Mouse (Mus musculus) embryonic facial prominence, embryonic 11.5 days (tissue): ENCODE data around the gene Ncoa3. TPM values are rescaled to one million over a fixed set of nuclear protein-coding genes. Genes with fewer than 3 reads are reported as not detected.

Experiments used
- ATAC-seq: fragments of 200-750 bp; cut with Nextera tagmentation; replicated peaks from 2 replicates; pipeline ENCODE4 v1.8.0; 2017; ENCODE audit warnings: low read depth; ENCODE audit not compliant: insufficient number of reproducible peaks, low FRiP score, low TSS enrichment
- DNase-seq: peaks from one replicate; pipeline ENCODE4 v3.0.0-alpha.2; 2015; ENCODE audit warnings: low spot score
- H3K27ac ChIP-seq: fragments of 300-500 bp; sonication (generic); replicated peaks from 2 replicates; pipeline ENCODE4 v1.5.1; 2014; ENCODE audit warnings: mild to moderate bottlenecking, low read depth, low read length, control low read depth
- H3K27me3 ChIP-seq: fragments of 300-500 bp; sonication (generic); 2 replicates; pipeline ENCODE4 v1.6.1; 2014; ENCODE audit warnings: mild to moderate bottlenecking, low read length, moderate library complexity, mixed read lengths; ENCODE audit not compliant: control insufficient read depth, insufficient read depth
- H3K36me3 ChIP-seq: fragments of 300-500 bp; sonication (generic); replicated peaks from 2 replicates; pipeline ENCODE4 v1.6.1; 2014; ENCODE audit warnings: low read depth, mild to moderate bottlenecking, low read length, moderate library complexity, mixed read lengths; ENCODE audit not compliant: control insufficient read depth, insufficient read depth
- H3K4me1 ChIP-seq: fragments of 300-500 bp; sonication (generic); 2 replicates; pipeline ENCODE4 v1.6.1; 2014; ENCODE audit warnings: low read length, mixed read lengths; ENCODE audit not compliant: control insufficient read depth, insufficient read depth
- H3K4me2 ChIP-seq: fragments of 300-500 bp; sonication (generic); 2 replicates; pipeline ENCODE4 v1.6.1; 2014; ENCODE audit warnings: low read depth, mild to moderate bottlenecking, control low read depth, low read length, moderate library complexity
- H3K4me3 ChIP-seq: fragments of 300-500 bp; sonication (generic); 2 replicates; pipeline ENCODE4 v1.5.1; 2014; ENCODE audit warnings: low read depth, low read length, control low read depth
- H3K9ac ChIP-seq: fragments of 300-500 bp; sonication (generic); replicated peaks from 2 replicates; pipeline ENCODE4 v1.6.1; 2014; ENCODE audit warnings: mild to moderate bottlenecking, control low read depth, low read length
- H3K9me3 ChIP-seq: fragments of 300-500 bp; sonication (generic); replicated peaks from 2 replicates; pipeline ENCODE4 v1.6.1; 2016; ENCODE audit warnings: mild to moderate bottlenecking, low read length, inconsistent platforms, mixed read lengths; ENCODE audit not compliant: control insufficient read depth
- WGBS: fragments of 180-500 bp; shearing (Covaris S2); extraction: QIAGEN DNeasy Blood & Tissue Kit; methylation state at CpG from one replicate; pipeline ENCODE4 v1.1.7; 2014; 5-methylcytosine and 5-hydroxymethylcytosine counted together
- polyA plus RNA-seq: library from polyadenylated mRNA; unstranded; fragments of >200 nt; fragmentation: Nextera tagmentation; extraction: Ambion mirVana; gene quantifications from 2 replicates; pipeline ENCODE4 v1.2.1, GENCODE M21; 2014

Ncoa3 gene
- polyA plus RNA-seq, 1 experiment from 2014 or later, result 16.2 TPM

GRCm38 (mm10) chr2:165986921-165987453, 5.4 kb upstream of the Ncoa3 start:
- H3K9ac ChIP-seq, result peak overlapping the region; percentile 46
- peak overlapping the region; percentile 48 for H3K4me2 ChIP-seq
- peak overlapping the region; percentile 31 for H3K4me3 ChIP-seq
- no peak for ATAC-seq
- H3K9me3 ChIP-seq, result no peaks in the 10 kb centered on the region
- no peaks in the 10 kb centered on the region for H3K27me3 ChIP-seq
- 4% methylated on average over 23 of the region's 23 CpGs for WGBS
- peak; percentile 72 for DNase-seq
- H3K27ac ChIP-seq, result peak overlapping the region; percentile 44
- H3K4me1 ChIP-seq, result no peaks in the 10 kb centered on the region
- H3K36me3 ChIP-seq, result no peaks in the 10 kb centered on the region

GRCm38 (mm10) chr2:165993173-165993900, 901 bp downstream of the Ncoa3 start:
- Histone ChIP-seq H3K27me3 (no peaks in the 10 kb centered on the region), H3K36me3 (no peaks in the 10 kb centered on the region), H3K9me3 (no peaks in the 10 kb centered on the region), H3K4me2 (peak overlapping the region; percentile 90), H3K4me3 (peak overlapping the region; percentile 96), H3K9ac (peak overlapping the region; percentile 92), H3K4me1 (peaks cover 4% of the 10 kb centered on the region; the same call in 1 of the 2 replicates), H3K27ac (0 out of 2 replicates have a peak overlapping the region, but pooled peaks have one; percentile 67)
- ATAC-seq, result peak; percentile 73
- 4% methylated on average over 33 of the region's 35 CpGs for WGBS
- DNase-seq, result peak; percentile 28

- H3K4me3 ChIP-seq, result no peak overlapping the region
- ATAC-seq (no peak), DNase-seq (no peak)
- peaks cover 4% of the 10 kb centered on the region; the same call in 1 of the 2 replicates for H3K4me1 ChIP-seq
- whole genome bisulfite sequencing, result 90% methylated on average over 4 of the region's 4 CpGs
- H3K4me2 ChIP-seq, result no peak overlapping the region
- H3K36me3 ChIP-seq, result no peaks in the 10 kb centered on the region
- H3K9me3 ChIP-seq, result no peaks in the 10 kb centered on the region
- H3K9ac ChIP-seq, result no peak overlapping the region
- no peak overlapping the region for H3K27ac ChIP-seq
- no peaks in the 10 kb centered on the region for H3K27me3 ChIP-seq
Measured at GRCm38 (mm10) chr2:165994341-165994740, 1.9 kb downstream of the Ncoa3 start.

- no peak for DNase-seq
- Histone ChIP-seq H3K4me1 (peaks cover 10% of the 10 kb centered on the region; the same call in 1 of the 2 replicates), H3K4me2 (no peak overlapping the region), H3K9ac (no peak overlapping the region), H3K27ac (no peak overlapping the region), H3K27me3 (no peaks in the 10 kb centered on the region), H3K36me3 (no peaks in the 10 kb centered on the region), H3K9me3 (no peaks in the 10 kb centered on the region), H3K4me3 (no peak overlapping the region)
- WGBS, result 92% methylated on average over 8 of the region's 8 CpGs
- no peak for ATAC-seq
Measured at GRCm38 (mm10) chr2:165995711-165996110, 3.3 kb downstream of the Ncoa3 start.

- 90% methylated on average over 4 of the region's 4 CpGs for WGBS
- H3K4me3 ChIP-seq, result no peak overlapping the region
- DNase-seq, result no peak
- no peak overlapping the region for H3K4me2 ChIP-seq
- H3K4me1 ChIP-seq, result peaks cover 11% of the 10 kb centered on the region; the same call in 1 of the 2 replicates
- H3K27ac ChIP-seq, result no peak overlapping the region
- no peaks in the 10 kb centered on the region for H3K27me3 ChIP-seq
- no peak for ATAC-seq
- H3K36me3 ChIP-seq, result no peaks in the 10 kb centered on the region
- H3K9ac ChIP-seq, result no peak overlapping the region
- no peaks in the 10 kb centered on the region for H3K9me3 ChIP-seq
Measured at GRCm38 (mm10) chr2:165996130-165996529, 3.7 kb downstream of the Ncoa3 start.

GRCm38 (mm10) chr2:165997256-165997967, 5.0 kb downstream of the Ncoa3 start:
- ATAC-seq, result no peak
- Histone ChIP-seq H3K27me3 (no peaks in the 10 kb centered on the region), H3K27ac (no peak overlapping the region), H3K4me2 (no peak overlapping the region), H3K4me3 (no peak overlapping the region), H3K9me3 (no peaks in the 10 kb centered on the region), H3K9ac (no peak overlapping the region), H3K4me1 (peaks cover 11% of the 10 kb centered on the region; the same call in 1 of the 2 replicates), H3K36me3 (no peaks in the 10 kb centered on the region)
- DNase-seq, result no peak
- WGBS, result 92% methylated on average over 8 of the region's 8 CpGs

GRCm38 (mm10) chr2:165998969-165999368, 6.5 kb downstream of the Ncoa3 start:
- H3K9ac ChIP-seq, result no peak overlapping the region
- no peak overlapping the region for H3K27ac ChIP-seq

GRCm38 (mm10) chr2:165999790-166000189, 7.4 kb downstream of the Ncoa3 start:
- WGBS, result 5% methylated on average over 5 of the region's 5 CpGs
- Histone ChIP-seq H3K27me3 (no peaks in the 10 kb centered on the region), H3K9me3 (no peaks in the 10 kb centered on the region), H3K27ac (no peak overlapping the region), H3K36me3 (no peaks in the 10 kb centered on the region), H3K9ac (no peak overlapping the region), H3K4me3 (no peak overlapping the region), H3K4me2 (no peak overlapping the region), H3K4me1 (peaks cover 7% of the 10 kb centered on the region; the same call in 1 of the 2 replicates)
- peak; percentile 61 for DNase-seq
- ATAC-seq, result no peak

More at GRCm38 (mm10) chr2:165998969-165999368, 6.5 kb downstream of the Ncoa3 start:
- no peak for DNase-seq
- no peaks in the 10 kb centered on the region for H3K36me3 ChIP-seq
- ATAC-seq, result no peak
- H3K9me3 ChIP-seq, result no peaks in the 10 kb centered on the region
- H3K4me3 ChIP-seq, result no peak overlapping the region
- H3K4me2 ChIP-seq, result no peak overlapping the region
- WGBS, result 33% methylated on average over 4 of the region's 4 CpGs
- peaks cover 7% of the 10 kb centered on the region; the same call in 1 of the 2 replicates for H3K4me1 ChIP-seq
- H3K27me3 ChIP-seq, result no peaks in the 10 kb centered on the region
